Mouse (Mus musculus) thymus, postnatal 4 days (tissue): Measurements from ENCODE around the gene Tmem104.

Experiments
- DNase-seq: peaks from one replicate; pipeline ENCODE4 v3.0.0; 2021

The Tmem104 gene

GRCm38 (mm10) chr11:115202756-115203155 lies 15.5 kb downstream of the Tmem104 start:
- no peak for DNase-seq

GRCm38 (mm10) chr11:115208126-115208525 lies 20.8 kb downstream of the Tmem104 start:
- no peak for DNase-seq

DNA sequence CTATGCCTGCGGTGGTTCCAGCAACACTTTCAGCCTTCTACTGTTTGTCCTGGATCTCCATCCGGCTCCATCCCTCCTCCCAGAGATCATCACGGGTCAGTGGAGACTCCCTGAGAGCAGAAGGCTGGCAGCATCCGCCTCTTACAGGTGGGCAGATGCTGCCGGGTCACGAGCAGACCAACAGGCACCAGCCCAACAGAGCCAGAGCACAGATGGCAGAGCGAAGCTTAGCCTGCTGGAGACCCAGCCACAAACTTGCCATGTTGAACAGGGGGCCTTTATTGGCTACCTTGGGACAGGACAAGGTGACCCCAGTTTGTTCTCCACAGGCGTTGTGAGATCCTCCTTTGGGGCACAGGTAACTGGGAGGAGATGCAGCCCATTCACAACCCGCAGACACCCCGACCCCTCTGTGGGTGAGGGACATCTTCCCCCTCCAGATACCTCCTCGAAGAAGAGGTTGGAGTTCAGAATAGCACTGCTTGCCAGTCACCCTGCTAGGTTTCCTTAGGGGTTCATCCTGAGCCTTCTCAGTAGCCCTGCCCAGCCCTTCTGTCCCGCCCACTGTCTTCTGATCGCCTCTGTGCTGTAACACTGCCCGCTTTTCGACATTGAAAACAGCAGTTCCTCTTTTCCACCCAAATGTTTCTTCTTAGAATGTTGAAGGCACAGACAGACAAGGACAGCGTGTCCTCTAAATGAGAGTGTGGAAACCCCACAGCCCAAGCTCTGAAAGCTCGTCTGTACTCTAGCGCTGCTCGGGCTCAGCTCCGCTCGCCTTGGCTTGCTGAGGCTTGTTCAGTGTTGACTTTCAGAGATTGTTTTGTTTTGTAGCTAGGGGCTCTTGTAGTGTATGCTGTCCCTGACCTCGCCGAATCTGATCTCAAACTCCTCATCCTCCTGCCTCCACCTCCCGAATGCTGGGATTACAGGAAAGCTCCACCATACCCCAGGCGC lies 21.8 kb downstream of the Tmem104 start:
- DNase-seq, result no peak

DNA sequence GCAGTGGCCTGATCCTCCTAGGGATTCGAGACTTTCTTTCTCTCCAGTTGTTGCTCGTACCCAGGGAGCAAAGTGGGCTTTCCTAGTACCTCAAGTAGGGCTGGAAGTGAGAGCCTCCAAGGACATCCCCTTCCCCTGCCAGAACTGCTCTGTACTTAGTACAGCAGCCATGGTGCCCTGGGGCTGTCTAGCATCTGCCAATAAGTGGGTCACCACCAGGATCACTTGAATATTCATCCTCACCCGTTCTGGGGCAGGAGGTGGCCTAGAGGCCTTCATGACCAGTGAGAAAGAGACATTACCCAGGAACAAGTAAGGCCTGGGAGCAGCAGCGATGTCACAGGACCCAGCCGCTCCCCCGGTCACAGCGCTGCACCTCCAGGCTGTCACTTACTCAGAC lies 22.7 kb downstream of the Tmem104 start:
- no peak for DNase-seq

- no peak for DNase-seq
Observed at GRCm38 (mm10) chr11:115212116-115212515, 24.8 kb downstream of the Tmem104 start.

DNA sequence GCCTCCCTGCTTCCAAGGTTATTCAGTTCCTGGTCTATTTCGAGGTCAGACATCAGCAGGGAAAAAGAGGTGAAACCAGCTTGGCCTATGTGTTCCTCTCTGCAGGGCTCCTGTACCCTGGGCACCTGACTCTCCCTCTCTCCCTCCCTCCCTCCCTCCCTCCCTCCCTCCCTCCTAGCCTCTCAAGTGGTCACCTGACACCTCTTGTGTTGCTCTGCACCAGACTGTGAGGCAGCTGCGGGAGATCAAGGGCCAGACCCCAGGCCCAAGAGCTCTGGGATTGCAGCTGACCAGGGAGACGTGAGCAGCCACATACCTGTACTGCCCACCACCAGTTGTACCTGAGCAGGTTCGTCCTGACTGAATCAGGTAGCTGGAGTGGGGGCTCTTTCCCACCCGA lies 27.8 kb downstream of the Tmem104 start:
- no peak for DNase-seq

GRCm38 (mm10) chr11:115217439-115218410 lies 30.4 kb downstream of the Tmem104 start:
- DNase-seq, result no peak

GRCm38 (mm10) chr11:115219263-115219662 lies 32.0 kb downstream of the Tmem104 start:
- DNase-seq, result no peak

- DNase-seq, result no peak
Observed at GRCm38 (mm10) chr11:115219685-115220084, 32.4 kb downstream of the Tmem104 start.

- no peak for DNase-seq
Observed at GRCm38 (mm10) chr11:115222077-115222476, 34.8 kb downstream of the Tmem104 start.

- no peak for DNase-seq
Observed at GRCm38 (mm10) chr11:115222570-115222969, 35.3 kb downstream of the Tmem104 start.

DNA sequence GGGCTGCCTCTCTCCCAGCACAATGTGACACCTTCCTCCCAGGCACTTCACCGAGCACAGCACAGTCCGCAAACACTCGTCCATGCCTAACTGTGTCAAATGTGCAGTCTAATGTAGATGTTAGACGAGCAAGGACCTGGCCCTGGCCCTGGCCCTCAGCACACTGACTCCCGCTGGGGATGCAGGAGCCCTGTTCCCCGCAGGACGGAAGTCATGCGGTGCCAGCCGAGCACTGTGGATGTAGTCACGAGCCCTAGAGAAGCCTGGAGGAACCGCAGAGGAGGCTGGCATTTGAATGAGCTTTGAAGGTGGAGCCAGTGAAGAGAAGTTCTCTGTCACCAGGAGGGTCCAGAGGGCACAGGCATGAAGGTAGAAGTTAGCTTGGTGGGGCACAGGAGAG lies 36.2 kb downstream of the Tmem104 start:
- peak; percentile 36 for DNase-seq

DNA sequence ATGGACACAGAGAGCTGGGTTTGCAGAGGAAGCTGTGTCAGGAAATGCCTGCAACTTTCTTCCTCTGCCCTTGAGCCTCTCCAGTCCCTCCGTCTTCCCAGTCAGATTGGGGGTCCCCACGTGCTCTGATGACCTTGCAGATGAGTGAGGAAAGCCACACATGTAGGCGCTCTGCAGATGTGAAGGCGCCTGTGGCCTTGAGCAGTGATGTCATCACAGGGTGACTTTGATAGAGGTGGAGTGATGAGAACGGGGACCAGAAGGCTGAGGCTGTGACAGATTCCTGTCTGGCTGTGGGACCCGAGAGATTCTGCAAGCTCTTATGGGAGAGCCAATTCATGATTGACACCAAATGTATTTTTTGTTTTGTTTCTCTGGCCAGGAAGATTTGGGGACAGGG lies 36.6 kb downstream of the Tmem104 start:
- no peak for DNase-seq

DNA sequence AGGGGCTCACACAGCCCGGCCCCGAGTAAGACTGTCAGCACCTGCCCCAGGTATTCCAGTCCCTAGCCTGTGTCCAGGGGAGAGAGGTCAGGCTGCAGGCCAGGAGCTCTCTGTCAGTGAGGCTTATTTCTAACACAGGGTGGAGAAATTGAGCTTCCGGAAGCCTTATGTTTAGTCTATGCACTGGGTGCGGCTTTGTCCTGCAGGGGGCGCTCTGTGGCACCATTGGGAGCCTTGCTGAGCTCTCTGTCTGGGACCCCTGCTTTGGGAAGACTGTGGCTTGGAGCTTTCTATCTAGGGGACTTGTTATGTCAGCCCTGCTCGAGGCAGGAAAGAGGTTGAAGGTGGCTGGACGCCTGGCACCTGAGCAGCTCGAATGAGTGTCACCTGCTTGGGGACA lies 37.6 kb downstream of the Tmem104 start:
- peak; percentile 95 for DNase-seq

- DNase-seq, result no peak
Observed at GRCm38 (mm10) chr11:115225301-115225700, 38.0 kb downstream of the Tmem104 start.

GRCm38 (mm10) chr11:115226811-115227491 lies 39.7 kb downstream of the Tmem104 start:
- DNase-seq, result peak; percentile 60

DNA sequence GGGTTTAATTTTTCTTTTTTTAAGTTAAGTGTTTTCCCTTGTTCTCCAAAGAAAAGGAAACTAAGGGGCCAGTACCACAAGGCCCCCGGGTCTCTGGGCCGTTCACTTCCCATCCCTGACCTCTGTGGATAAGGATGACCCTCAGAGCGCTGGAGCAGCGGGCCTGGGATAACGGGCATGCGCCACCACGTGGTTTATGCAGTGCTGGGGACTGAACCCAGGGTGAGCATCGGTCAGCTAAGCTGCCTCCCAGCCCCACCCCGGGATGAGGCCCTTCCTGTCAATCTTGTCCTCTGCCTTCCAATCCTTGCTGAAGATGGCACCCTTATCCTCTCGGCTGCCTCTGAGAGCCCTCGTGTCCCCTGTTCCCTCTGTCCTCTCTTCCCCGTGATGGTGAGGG lies 40.4 kb downstream of the Tmem104 start:
- peak; percentile 32 for DNase-seq

DNA sequence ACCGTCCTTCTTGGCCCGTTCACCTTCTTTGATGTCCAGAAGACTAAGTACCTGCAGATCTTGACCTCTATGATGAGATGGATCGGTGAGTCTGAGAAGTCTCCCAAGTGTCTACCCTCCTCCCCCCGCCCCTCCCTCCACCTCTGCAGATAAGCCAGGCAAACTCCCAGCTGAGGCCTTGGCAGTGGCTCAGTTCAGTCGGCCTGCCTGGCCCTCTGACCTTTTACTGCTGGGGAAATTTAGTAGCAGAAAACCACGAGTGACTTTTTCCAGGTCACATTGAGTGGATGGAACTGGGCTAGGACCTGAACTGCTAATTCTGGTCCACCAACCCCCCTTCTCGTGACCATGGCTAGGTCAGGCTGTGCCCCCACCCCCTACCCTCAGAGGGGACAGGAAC lies 41.1 kb downstream of the Tmem104 start:
- no peak for DNase-seq

- DNase-seq, result peak; percentile 32
Observed at GRCm38 (mm10) chr11:115229021-115229930, 42.0 kb downstream of the Tmem104 start.

DNA sequence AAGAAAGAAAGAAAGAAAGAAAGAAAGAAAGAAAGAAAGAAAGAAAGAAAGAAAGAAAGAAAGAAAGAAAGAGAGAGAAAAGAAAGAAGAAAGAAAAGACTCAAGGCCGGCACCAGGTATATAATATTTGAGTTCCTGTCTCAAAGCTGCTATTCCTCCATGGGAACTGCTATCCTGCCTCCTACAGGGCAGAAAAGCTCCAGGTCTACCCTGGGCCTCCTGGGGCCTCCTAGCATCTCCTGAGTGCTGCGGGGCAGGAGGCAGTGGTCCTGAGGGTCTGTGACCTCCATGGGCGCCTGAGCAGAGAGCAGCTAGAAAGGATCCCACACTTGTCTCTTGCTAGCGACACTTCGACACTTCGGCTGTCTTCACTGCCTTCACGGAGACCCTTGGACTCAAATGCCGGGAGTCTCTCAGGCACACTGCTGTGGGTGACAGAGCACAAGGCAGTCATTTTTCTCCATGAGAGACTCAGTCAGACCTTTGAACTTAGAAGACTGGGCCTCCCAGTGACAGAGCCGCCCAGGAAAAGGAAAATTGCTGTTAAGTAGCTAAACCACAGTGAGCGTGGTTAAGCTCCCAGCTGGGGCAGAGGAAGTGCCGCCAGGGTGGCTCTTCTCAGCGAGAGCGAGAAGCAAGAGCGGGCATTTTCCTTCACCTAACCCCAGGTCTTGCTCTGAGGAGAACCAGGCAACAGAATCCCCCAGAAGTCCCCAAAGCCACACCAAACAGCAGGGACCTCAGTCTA lies 44.1 kb downstream of the Tmem104 start:
- DNase-seq, result peak; percentile 80

DNA sequence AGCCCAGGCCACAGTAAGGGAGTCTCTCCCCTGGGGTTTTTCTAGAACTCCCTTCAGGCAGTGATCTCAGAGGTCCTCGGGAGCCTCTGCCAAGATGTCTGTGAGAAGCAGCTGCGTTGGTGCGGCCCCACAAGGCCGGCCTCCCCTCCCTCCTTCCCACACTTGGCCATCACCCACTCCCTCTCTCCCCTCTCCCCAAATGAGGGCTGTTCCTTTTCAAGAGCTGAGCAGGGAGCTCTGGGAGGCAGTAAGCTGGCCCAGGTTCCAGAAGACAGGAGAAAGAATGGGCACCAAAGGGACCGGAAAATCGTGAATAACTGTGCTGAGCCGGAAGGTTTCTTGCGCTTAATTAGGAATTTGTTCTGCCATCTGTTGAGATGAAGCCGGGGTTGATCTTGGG lies 44.6 kb downstream of the Tmem104 start:
- no peak for DNase-seq
